Mouse (Mus musculus): ENCODE measurements around the gene Triml2.

- TF ChIP-seq EP300 (IDR thresholded peaks at IDR 0.05; ENCODE audit: low read depth): no peak
- TF ChIP-seq CTCF (IDR thresholded peaks at IDR 0.05; ENCODE audit: low read depth): no peak
Measured at GRCm38 (mm10) chr8:43169249-43169755, 11.0 kb upstream of the Triml2 start.

All from liver, postnatal 0 days (tissue).